Mouse (Mus musculus): ENCODE measurements around the gene Ndufv3. TPM values are rescaled to one million over a fixed set of nuclear protein-coding genes. Genes with fewer than 3 reads are reported as not detected.

The Ndufv3 gene
- polyA plus RNA-seq, 1 experiment from 2014 or later, result 215 TPM

GRCm38 (mm10) chr17:31574662-31575061, 54.7 kb downstream of the Ndufv3 start:
- 69% methylated on average over 7 of the region's 7 CpGs for WGBS (ENCODE audit: insufficient replicate concordance)

GRCm38 (mm10) chr17:31576394-31577175, 56.7 kb downstream of the Ndufv3 start:
- TF ChIP-seq EP300 (IDR thresholded peaks at IDR 0.05; ENCODE audit: low read depth), result no peak
- no peak for TF ChIP-seq CTCF (IDR thresholded peaks at IDR 0.05; ENCODE audit: low read depth)

More at GRCm38 (mm10) chr17:31574662-31575061, 54.7 kb downstream of the Ndufv3 start:
- Histone ChIP-seq H3K27me3 (ENCODE audit: insufficient read depth, low read length) (no peaks in the 10 kb centered on the region), H3K4me3 (ENCODE audit: low read depth, low read length) (no peak overlapping the region), H3K9me3 (ENCODE audit: low read length) (no peaks in the 10 kb centered on the region), H3K27ac (ENCODE audit: low read depth) (no peak overlapping the region), H3K9ac (replicated peaks) (no peak overlapping the region), H3K4me1 (ENCODE audit: insufficient read depth) (0 out of 2 replicates have a peak, but pooled peaks cover 3% of the 10 kb centered on the region), H3K36me3 (replicated peaks; ENCODE audit: insufficient read depth, low read length) (no peaks in the 10 kb centered on the region), H3K4me2 (ENCODE audit: low read depth, low read length) (no peak overlapping the region)
- ATAC-seq (no peak), DNase-seq (no peak)
- TF ChIP-seq CTCF (IDR thresholded peaks at IDR 0.05; ENCODE audit: low read depth) (no peak), EP300 (IDR thresholded peaks at IDR 0.05; ENCODE audit: low read depth) (no peak)

GRCm38 (mm10) chr17:31580344-31580743, 60.4 kb downstream of the Ndufv3 start:
- H3K9me3 ChIP-seq (ENCODE audit: low read length), result no peaks in the 10 kb centered on the region
- no peaks in the 10 kb centered on the region for H3K36me3 ChIP-seq (replicated peaks; ENCODE audit: insufficient read depth, low read length)
- H3K4me3 ChIP-seq (ENCODE audit: low read depth, low read length), result no peak overlapping the region
- H3K4me1 ChIP-seq (ENCODE audit: insufficient read depth), result no peaks in the 10 kb centered on the region
- 80% methylated on average over 3 of the region's 3 CpGs for WGBS (ENCODE audit: insufficient replicate concordance)
- H3K27me3 ChIP-seq (ENCODE audit: insufficient read depth, low read length), result no peaks in the 10 kb centered on the region
- H3K27ac ChIP-seq (ENCODE audit: low read depth), result no peak overlapping the region
- TF ChIP-seq CTCF (IDR thresholded peaks at IDR 0.05; ENCODE audit: low read depth), result no peak
- TF ChIP-seq EP300 (IDR thresholded peaks at IDR 0.05; ENCODE audit: low read depth), result no peak
- ATAC-seq, result no peak
- no peak overlapping the region for H3K4me2 ChIP-seq (ENCODE audit: low read depth, low read length)
- no peak overlapping the region for H3K9ac ChIP-seq (replicated peaks)
- no peak for DNase-seq

More at GRCm38 (mm10) chr17:31576394-31577175, 56.7 kb downstream of the Ndufv3 start:
- Histone ChIP-seq H3K4me2 (ENCODE audit: low read depth, low read length) (no peak overlapping the region), H3K4me3 (ENCODE audit: low read depth, low read length) (no peak overlapping the region), H3K27ac (ENCODE audit: low read depth) (no peak overlapping the region), H3K9me3 (ENCODE audit: low read length) (no peaks in the 10 kb centered on the region), H3K9ac (replicated peaks) (no peak overlapping the region), H3K36me3 (replicated peaks; ENCODE audit: insufficient read depth, low read length) (no peaks in the 10 kb centered on the region), H3K4me1 (ENCODE audit: insufficient read depth) (0 out of 2 replicates have a peak, but pooled peaks cover 3% of the 10 kb centered on the region), H3K27me3 (ENCODE audit: insufficient read depth, low read length) (no peaks in the 10 kb centered on the region)
- ATAC-seq (no peak), DNase-seq (no peak)
- 73% methylated on average over 10 of the region's 10 CpGs for WGBS (ENCODE audit: insufficient replicate concordance)

Small RNA genes lying within 50 kb of the gene (microRNA-seq; reads per million reads assigned to microRNA genes)
- not detected for gene Gm24970

Other genes starting within 250 kb of the Ndufv3 start
- 0.90 and 1.0 TPM in 2 replicates for gene Rsph1, start 242.7 kb upstream of the Ndufv3 start, polyA plus RNA-seq (2015; fragmentation: Nextera tagmentation; extraction: Ambion mirVana)
- 4.3 and 4.5 TPM in 2 replicates for gene Slc37a1, start 233.3 kb upstream of the Ndufv3 start, polyA plus RNA-seq (2015; fragmentation: Nextera tagmentation; extraction: Ambion mirVana)
- gene Pde9a, start 133.9 kb upstream of the Ndufv3 start, polyA plus RNA-seq (2015; fragmentation: Nextera tagmentation; extraction: Ambion mirVana), result 5.7 and 7.6 TPM in 2 replicates
- 8.9 and 10.0 TPM in 2 replicates for gene Wdr4, start 135 bp upstream of the Ndufv3 start, polyA plus RNA-seq (2015; fragmentation: Nextera tagmentation; extraction: Ambion mirVana)
- gene Pknox1, start 44.6 kb downstream of the Ndufv3 start, polyA plus RNA-seq (2015; fragmentation: Nextera tagmentation; extraction: Ambion mirVana), result 5.5 and 6.1 TPM in 2 replicates
- 63.7 and 70.1 TPM in 2 replicates for gene Cbs, start 117.1 kb downstream of the Ndufv3 start, polyA plus RNA-seq (2015; fragmentation: Nextera tagmentation; extraction: Ambion mirVana)
- gene U2af1, start 138.8 kb downstream of the Ndufv3 start, polyA plus RNA-seq (2015; fragmentation: Nextera tagmentation; extraction: Ambion mirVana), result 118 and 124 TPM in 2 replicates
- gene Cryaa, start 157.7 kb downstream of the Ndufv3 start, polyA plus RNA-seq (2015; fragmentation: Nextera tagmentation; extraction: Ambion mirVana), result not detected in 2 replicates